Mouse (Mus musculus) spleen, adult 2 months (tissue): ENCODE data around the gene Gramd2.

Source experiments
- CTCF ChIP-seq: fragments of 200-500 bp; IDR thresholded peaks from 2 replicates; pipeline ENCODE4 v1.5.1; 2011; ENCODE audit warnings: mild to moderate bottlenecking, inconsistent platforms; ENCODE audit not compliant: insufficient read depth, insufficient read length, insufficient replicate concordance; ENCODE audit errors: extremely low read depth
- POLR2A ChIP-seq: fragments of 200-500 bp; IDR thresholded peaks from 2 replicates; pipeline ENCODE4 v1.6.1; 2011; ENCODE audit warnings: low read depth, low read length, inconsistent platforms

- no peak for TF ChIP-seq CTCF
- TF ChIP-seq POLR2A: no peak
Observed at GRCm38 (mm10) chr9:59663957-59664356, 16.0 kb upstream of the Gramd2 start.
